Mouse (Mus musculus) embryonic facial prominence, embryonic 12.5 days (tissue): ENCODE measurements around the gene Trmt10c. TPM values are rescaled to one million over a fixed set of nuclear protein-coding genes. Genes with fewer than 3 reads are reported as not detected.

Experiments used
- ATAC-seq: fragments of 200-750 bp; cut with Nextera tagmentation; 2 replicates; pipeline ENCODE4 v1.8.0; 2017; ENCODE audit not compliant: insufficient number of reproducible peaks, insufficient read depth, low FRiP score, low TSS enrichment
- H3K27ac ChIP-seq: fragments of 300-500 bp; sonication (generic); 2 replicates; pipeline ENCODE4 v1.5.1; 2016; ENCODE audit warnings: mild to moderate bottlenecking
- H3K27me3 ChIP-seq: fragments of 300-500 bp; sonication (generic); 2 replicates; pipeline ENCODE4 v1.6.1; 2016; ENCODE audit warnings: mild to moderate bottlenecking, moderate library complexity
- H3K36me3 ChIP-seq: fragments of 300-500 bp; sonication (generic); 2 replicates; pipeline ENCODE4 v1.6.1; 2016; ENCODE audit warnings: mild to moderate bottlenecking
- H3K4me1 ChIP-seq: fragments of 300-500 bp; sonication (generic); 2 replicates; pipeline ENCODE4 v1.6.1; 2016
- H3K4me2 ChIP-seq: fragments of 300-500 bp; sonication (generic); replicated peaks from 2 replicates; pipeline ENCODE4 v1.6.1; 2016; ENCODE audit warnings: mild to moderate bottlenecking, moderate library complexity
- H3K4me3 ChIP-seq: fragments of 300-500 bp; sonication (generic); 2 replicates; pipeline ENCODE4 v1.5.1; 2016; ENCODE audit warnings: mild to moderate bottlenecking
- H3K9ac ChIP-seq: fragments of 300-500 bp; sonication (generic); 2 replicates; pipeline ENCODE4 v1.6.1; 2016; ENCODE audit warnings: mild to moderate bottlenecking, moderate library complexity
- H3K9me3 ChIP-seq: fragments of 300-500 bp; sonication (generic); 2 replicates; pipeline ENCODE4 v1.6.1; 2016; ENCODE audit warnings: mild to moderate bottlenecking, moderate library complexity
- WGBS: fragments of 180-500 bp; shearing (Covaris S2); methylation state at CpG from one replicate; pipeline ENCODE4 v1.1.7; 2016; 5-methylcytosine and 5-hydroxymethylcytosine counted together
- polyA plus RNA-seq: library from polyadenylated mRNA; unstranded; fragments of >200 nt; fragmentation: Nextera tagmentation; extraction: Ambion mirVana; gene quantifications from 2 replicates; pipeline ENCODE4 v1.2.1, GENCODE M21; 2016

Gene Trmt10c
- polyA plus RNA-seq, 1 experiment from 2014 or later = 31.5 TPM

DNA sequence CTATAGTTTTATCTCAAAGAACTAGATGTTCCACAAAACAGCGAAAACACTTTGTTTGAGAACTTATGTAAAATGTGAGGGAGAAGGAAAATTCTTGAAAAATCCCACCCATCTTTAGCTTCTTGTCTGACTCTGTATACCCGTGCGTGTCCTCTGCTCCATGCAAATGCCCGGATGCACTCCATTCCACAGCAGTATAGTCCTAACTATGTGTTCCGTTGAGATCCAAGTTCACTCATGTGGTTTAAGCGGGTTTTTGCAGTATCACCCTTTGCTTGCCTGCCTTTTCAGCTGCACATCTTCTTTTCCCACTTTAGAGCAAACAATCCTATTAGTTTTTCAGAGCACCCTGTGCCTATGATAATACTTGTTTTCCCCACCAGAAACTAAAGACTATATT is 1.1 kb downstream of the Trmt10c start:
- ATAC-seq = no peak
- peak overlapping the region; percentile 76 for H3K4me2 ChIP-seq
- peaks cover 5% of the 10 kb centered on the region; the same call in 1 of the 2 replicates for H3K4me1 ChIP-seq
- no peaks in the 10 kb centered on the region for H3K9me3 ChIP-seq
- WGBS = 53% methylated on average over 6 of the region's 6 CpGs
- peaks cover 24% of the 10 kb centered on the region; the same call in 1 of the 2 replicates for H3K36me3 ChIP-seq
- H3K4me3 ChIP-seq = peak overlapping the region; percentile 92
- H3K27ac ChIP-seq = no peak overlapping the region
- no peaks in the 10 kb centered on the region for H3K27me3 ChIP-seq
- peak overlapping the region; percentile 82; the same call in 1 of the 2 replicates for H3K9ac ChIP-seq

DNA sequence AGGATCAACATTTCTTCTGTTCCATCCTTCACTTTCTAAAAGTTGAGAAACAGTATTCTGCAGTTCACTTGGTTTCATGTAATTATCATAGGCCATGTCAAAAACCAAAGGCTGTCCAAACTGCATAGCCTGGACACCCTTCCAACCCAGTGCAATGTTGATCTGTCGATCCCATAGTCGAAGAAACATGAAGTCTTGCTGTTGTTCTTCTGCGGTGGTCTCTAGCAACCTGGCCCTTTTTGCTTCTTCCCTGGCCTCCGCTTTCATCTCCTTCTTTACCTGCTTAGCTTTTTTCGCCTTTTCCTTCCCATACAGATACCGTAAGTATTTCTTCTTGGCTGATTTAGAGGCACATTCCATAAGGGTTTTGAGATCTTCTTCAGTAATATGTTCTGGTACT is 3.1 kb downstream of the Trmt10c start:
- H3K4me3 ChIP-seq = no peak overlapping the region
- H3K27me3 ChIP-seq = no peaks in the 10 kb centered on the region
- 96% methylated on average over 6 of the region's 6 CpGs for WGBS
- H3K4me2 ChIP-seq = no peak overlapping the region
- no peaks in the 10 kb centered on the region for H3K9me3 ChIP-seq
- H3K9ac ChIP-seq = no peak overlapping the region
- no peak overlapping the region for H3K27ac ChIP-seq
- peaks cover 17% of the 10 kb centered on the region for H3K4me1 ChIP-seq
- H3K36me3 ChIP-seq = peaks cover 27% of the 10 kb centered on the region; the same call in 1 of the 2 replicates
- no peak for ATAC-seq

DNA sequence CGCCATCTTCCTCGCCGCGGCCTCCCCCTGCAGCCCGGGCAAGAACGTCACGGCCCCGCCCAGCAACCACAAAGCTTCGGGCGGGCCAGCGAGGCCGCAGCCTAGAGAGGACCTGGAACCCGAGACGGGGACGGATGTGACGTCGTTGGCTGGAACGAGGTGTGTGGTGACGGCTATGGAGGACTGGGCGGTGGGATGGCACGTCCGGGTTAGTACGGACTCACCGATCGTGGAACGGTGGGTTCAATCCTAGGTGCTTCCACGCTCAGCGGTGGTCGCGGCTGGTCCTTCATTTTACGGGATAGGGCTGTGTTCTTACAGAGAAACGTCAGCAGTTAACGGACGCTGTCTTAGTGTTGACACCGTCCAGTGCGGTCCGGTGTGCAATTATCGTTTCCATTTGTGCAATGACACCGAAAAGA is 7.9 kb downstream of the Trmt10c start, which contains the start of gene Pcnp:
Pcnp (minus strand) TSS at position 79 of the 422 bp plus-strand sequence.
- Histone ChIP-seq H3K4me2 (peak within 1 kb of the TSS; percentile 71), H3K36me3 (peaks cover 35% of the 10 kb centered on the region), H3K9me3 (no peaks in the 10 kb centered on the region), H3K27me3 (no peaks in the 10 kb centered on the region), H3K27ac (peak within 1 kb of the TSS; percentile 90), H3K4me1 (peaks cover 22% of the 10 kb centered on the region), H3K4me3 (peak within 1 kb of the TSS; percentile 88), H3K9ac (peak within 1 kb of the TSS; percentile 96)
- WGBS = under 1% methylated on average over 39 of the region's 39 CpGs
- peak; percentile 99 for ATAC-seq

DNA sequence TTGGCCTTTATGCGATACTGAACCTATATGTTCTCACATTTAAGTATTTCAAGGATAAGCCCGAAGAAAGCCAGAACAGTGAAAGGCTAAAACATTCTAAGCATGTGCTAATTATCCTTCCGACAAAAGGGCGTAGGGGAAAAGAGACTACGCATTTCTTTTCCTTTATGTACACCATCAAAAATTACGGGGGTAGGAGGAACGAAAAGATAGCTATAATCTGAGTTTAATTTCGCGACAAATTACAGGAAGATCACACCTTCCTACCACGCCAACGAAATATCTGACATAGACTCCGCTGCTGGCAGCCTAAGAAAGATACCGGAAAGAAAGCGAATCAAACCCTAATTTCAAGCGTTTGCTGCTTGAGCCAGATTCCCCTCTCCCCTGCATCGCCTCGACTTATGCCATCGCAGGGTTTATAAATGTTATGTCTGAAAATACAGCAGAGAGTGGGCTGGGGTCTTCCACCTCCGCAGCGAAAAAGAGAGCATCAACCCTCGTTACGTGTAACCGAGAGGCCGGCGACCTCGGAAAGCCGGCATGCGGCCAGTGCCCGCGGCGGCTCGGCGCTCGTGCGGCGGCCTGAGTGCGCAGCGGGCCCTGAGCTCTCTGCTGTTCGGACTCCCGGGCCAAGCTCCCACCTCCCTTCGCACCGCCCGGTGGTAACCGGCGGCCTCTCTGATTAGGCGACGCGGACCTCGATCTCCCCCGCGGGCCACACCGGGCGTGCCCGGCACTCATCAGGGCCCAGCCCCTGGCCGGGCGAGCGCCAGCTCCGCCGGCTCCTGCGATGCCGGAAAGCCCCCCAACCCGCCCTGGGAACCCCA is 8.7 kb downstream of the Trmt10c start:
- ATAC-seq = peak; percentile 88

DNA sequence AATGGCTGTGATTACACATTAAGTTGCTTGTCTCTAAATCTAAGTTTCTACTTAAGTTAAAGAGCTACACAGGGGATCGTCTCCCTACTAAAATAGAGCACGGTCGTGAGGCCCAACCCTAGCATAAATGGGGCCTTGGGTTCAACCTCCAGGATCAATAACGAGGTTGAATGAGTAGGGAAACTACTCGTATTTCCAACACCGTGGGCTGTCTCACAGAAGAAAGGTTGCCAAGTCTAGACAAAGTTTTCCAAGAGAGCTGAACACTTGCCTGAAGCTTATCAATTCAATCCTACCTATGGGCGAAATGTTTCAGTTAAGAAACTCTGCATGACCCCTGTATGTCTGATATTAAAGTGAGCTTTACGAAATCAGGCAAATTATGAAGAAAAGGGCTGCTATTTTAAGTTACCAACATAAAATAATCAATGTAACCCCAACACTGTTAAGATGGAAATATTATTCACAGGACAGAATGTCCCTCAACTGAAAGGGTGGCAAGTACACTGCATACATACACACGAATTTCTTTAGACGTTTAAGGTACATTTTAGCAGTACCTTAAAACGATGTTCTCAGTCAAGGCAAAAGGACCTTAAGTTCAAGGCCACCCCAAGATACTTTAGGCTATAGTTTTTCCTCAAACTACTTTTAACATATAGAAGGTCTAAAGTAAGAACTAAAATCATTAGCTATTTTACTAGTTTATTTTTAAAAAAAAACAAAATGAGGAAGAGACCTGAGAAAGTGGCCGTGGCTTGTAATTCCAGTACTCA is 9.6 kb downstream of the Trmt10c start:
- Histone ChIP-seq H3K36me3 (peaks cover 23% of the 10 kb centered on the region), H3K4me3 (peak overlapping the region; percentile 88), H3K9ac (peak overlapping the region; percentile 96), H3K9me3 (no peaks in the 10 kb centered on the region), H3K4me2 (peak overlapping the region; percentile 71), H3K27ac (no peak overlapping the region), H3K27me3 (no peaks in the 10 kb centered on the region), H3K4me1 (peaks cover 22% of the 10 kb centered on the region)
- no peak for ATAC-seq
- WGBS = 47% methylated on average over 12 of the region's 12 CpGs

More for the DNA sequence above, 8.7 kb downstream of the Trmt10c start:
- Histone ChIP-seq H3K27ac (peak overlapping the region; percentile 90), H3K4me1 (peaks cover 22% of the 10 kb centered on the region), H3K4me2 (peak overlapping the region; percentile 71), H3K27me3 (no peaks in the 10 kb centered on the region), H3K36me3 (peaks cover 29% of the 10 kb centered on the region), H3K4me3 (peak overlapping the region; percentile 88), H3K9ac (peak overlapping the region; percentile 96), H3K9me3 (no peaks in the 10 kb centered on the region)
- under 1% methylated on average over 62 of the region's 62 CpGs for WGBS

DNA sequence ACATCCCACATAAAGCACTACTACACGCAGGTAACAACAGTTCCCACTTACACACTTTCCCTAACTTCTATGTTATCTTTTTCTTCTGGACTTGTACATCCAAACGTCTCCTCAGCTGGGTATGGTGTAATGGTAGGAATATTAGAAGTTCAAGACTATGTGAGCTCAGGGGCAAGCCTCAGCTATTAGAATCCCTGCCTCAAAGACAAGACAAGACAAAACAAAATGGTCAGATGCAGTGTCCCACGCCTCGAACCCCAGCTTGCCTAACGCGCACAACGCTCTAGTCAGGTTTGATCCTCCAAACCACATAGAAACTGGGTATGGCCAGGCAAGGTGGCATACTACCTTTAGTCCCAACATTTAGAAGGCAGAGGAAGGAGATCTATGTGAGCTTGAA is 18.0 kb downstream of the Trmt10c start:
- peaks cover 44% of the 10 kb centered on the region for H3K36me3 ChIP-seq
- no peak for ATAC-seq
- H3K4me1 ChIP-seq = no peaks in the 10 kb centered on the region
- H3K27ac ChIP-seq = no peak overlapping the region
- H3K4me2 ChIP-seq = no peak overlapping the region
- WGBS = 94% methylated on average over 7 of the region's 7 CpGs
- H3K9me3 ChIP-seq = no peaks in the 10 kb centered on the region
- no peak overlapping the region for H3K4me3 ChIP-seq
- no peak overlapping the region for H3K9ac ChIP-seq
- no peaks in the 10 kb centered on the region for H3K27me3 ChIP-seq

DNA sequence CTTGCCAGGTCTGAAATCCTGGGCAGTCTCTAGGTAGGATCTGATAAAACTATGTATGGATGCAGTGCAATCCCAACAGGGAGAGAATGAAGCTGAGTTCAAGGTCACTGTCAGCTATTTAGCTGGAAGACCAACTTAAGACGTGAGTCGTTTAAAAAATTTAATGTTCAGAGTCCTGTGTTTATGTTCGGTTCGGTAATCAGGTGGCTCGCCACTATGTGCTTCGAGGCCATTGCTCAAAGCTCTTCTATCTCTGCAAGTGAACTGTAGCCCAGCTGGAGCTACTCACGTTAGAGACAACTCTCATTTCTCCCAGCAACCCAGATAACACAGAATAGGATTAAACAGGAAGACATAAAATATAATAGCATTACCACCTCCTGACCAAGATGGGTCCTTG is 23.5 kb downstream of the Trmt10c start:
- Histone ChIP-seq H3K4me3 (no peak overlapping the region), H3K9ac (no peak overlapping the region), H3K27ac (no peak overlapping the region), H3K27me3 (no peaks in the 10 kb centered on the region), H3K4me1 (no peaks in the 10 kb centered on the region), H3K36me3 (peaks cover 46% of the 10 kb centered on the region), H3K9me3 (no peaks in the 10 kb centered on the region), H3K4me2 (no peak overlapping the region)
- WGBS = 84% methylated on average over 7 of the region's 7 CpGs
- no peak for ATAC-seq

DNA sequence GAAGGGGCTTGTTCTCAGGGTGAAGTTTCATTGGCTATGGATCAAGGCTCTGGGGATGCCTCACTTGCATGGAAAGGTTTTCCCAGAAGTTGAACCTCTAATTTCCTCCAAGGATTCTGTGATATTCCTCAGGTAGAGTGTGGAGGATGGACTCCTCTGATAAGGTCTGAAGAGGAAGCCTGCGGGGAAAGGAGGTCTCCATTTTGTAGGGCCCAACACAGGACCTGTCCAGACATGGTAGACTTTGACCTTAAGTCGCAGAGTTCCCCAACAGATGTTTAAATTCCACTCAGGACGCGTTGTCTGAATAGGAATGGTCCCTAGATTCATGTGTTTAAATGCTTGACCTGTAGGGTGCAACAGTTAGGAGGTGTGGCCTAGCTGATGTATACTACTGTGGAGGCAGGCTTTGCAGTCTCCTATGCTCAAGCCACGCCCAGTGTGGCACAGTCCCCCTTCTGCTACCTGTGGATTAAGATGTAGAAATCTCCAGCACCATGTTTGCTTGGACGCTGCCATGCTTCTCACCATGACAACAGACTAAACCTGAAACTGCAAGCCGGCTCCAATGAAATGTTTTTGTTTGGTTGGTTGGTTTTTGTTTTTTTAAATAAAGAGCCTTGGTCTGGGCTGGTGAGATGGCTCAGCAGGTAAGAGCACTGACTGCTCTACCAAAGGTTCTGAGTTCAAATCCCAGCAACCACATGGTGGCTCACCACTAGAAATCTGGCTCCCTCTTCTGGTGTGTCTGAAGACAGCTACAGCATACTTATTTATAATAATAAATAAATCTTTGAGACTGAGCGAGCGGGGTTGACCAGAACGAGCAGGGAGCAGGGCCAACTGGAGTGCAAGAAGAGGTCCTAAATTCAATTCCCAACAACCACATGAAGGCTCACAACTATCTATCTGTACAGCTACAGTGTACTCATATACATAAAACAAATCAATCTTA is 24.6 kb downstream of the Trmt10c start:
- H3K27ac ChIP-seq = no peak overlapping the region
- no peak for ATAC-seq
- H3K36me3 ChIP-seq = peaks cover 39% of the 10 kb centered on the region
- H3K4me3 ChIP-seq = no peak overlapping the region
- H3K9me3 ChIP-seq = no peaks in the 10 kb centered on the region
- no peak overlapping the region for H3K4me2 ChIP-seq
- H3K9ac ChIP-seq = no peak overlapping the region
- H3K4me1 ChIP-seq = no peaks in the 10 kb centered on the region
- no peaks in the 10 kb centered on the region for H3K27me3 ChIP-seq
- 87% methylated on average over 10 of the region's 10 CpGs for WGBS

DNA sequence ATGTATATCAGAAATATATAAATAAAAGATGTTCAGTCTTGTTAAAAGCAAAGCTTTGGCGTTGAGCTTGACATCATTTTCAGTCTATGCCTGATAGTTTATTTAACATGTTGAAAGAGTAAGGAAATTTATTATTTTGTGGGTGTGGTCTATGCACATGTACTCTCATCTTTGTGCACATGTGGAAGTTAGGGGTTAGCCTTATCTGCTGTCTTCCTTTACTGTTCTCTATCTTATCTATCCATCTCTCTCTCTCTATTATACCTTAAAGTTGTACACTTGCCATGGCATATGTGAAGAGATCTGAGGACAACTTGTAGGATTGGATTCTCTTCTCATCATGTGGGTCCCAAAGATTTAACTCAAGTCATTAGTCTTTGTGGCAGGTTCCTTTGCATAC is 28.8 kb downstream of the Trmt10c start:
- Histone ChIP-seq H3K9ac (no peak overlapping the region), H3K4me3 (no peak overlapping the region), H3K36me3 (peaks cover 38% of the 10 kb centered on the region), H3K4me1 (no peaks in the 10 kb centered on the region), H3K27me3 (no peaks in the 10 kb centered on the region), H3K4me2 (no peak overlapping the region), H3K9me3 (no peaks in the 10 kb centered on the region), H3K27ac (no peak overlapping the region)
- WGBS = 97% methylated on average over 1 of the region's 1 CpGs
- ATAC-seq = no peak

DNA sequence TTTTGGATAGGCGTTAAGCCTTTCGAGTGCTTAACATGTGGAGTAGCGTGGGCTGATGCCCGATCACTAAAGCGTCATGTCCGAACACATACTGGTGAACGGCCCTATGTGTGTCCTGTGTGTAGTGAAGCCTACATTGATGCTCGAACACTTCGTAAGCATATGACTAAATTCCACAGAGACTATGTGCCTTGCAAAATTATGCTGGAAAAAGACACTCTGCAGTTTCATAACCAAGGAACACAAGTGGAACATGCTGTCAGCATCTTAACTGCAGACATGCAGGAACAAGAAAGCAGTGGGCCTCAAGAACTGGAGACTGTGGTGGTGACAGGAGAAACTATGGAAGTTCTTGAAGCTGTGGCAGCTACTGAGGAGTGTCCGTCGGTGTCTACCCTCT is 30.8 kb downstream of the Trmt10c start:
- no peak overlapping the region for H3K4me2 ChIP-seq
- H3K27ac ChIP-seq = no peak overlapping the region
- H3K9ac ChIP-seq = no peak overlapping the region
- H3K4me3 ChIP-seq = no peak overlapping the region
- H3K36me3 ChIP-seq = peaks cover 37% of the 10 kb centered on the region
- WGBS = 94% methylated on average over 11 of the region's 11 CpGs
- H3K27me3 ChIP-seq = no peaks in the 10 kb centered on the region
- no peaks in the 10 kb centered on the region for H3K9me3 ChIP-seq
- H3K4me1 ChIP-seq = no peaks in the 10 kb centered on the region
- ATAC-seq = no peak

DNA sequence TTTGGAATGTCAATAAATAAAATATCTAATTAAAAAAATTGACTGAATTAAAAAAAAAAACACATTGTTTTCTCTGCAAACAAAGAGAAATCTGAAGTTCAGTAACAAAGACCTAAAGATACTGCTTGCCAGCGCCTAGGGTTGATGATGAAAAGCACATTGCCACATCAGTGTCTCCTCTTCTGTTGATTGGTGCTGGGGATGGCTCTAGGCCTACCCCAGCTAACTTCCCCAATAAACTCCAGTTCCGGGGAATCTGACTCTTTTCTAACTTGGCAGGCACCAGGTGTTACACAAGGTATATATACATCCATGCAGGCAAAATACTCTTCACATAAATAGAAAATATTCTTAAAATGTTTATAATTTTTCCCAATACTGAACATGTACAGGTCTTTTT is 43.4 kb downstream of the Trmt10c start:
- peaks cover 30% of the 10 kb centered on the region for H3K36me3 ChIP-seq
- no peaks in the 10 kb centered on the region for H3K9me3 ChIP-seq
- 86% methylated on average over 2 of the region's 2 CpGs for WGBS
- H3K4me2 ChIP-seq = no peak overlapping the region
- no peak for ATAC-seq
- no peaks in the 10 kb centered on the region for H3K4me1 ChIP-seq
- no peak overlapping the region for H3K9ac ChIP-seq
- no peaks in the 10 kb centered on the region for H3K27me3 ChIP-seq
- H3K27ac ChIP-seq = no peak overlapping the region
- no peak overlapping the region for H3K4me3 ChIP-seq
